Mouse (Mus musculus) heart, embryonic 13.5 days (tissue): ENCODE measurements around the gene Tas2r143. TPM values are rescaled to one million over a fixed set of nuclear protein-coding genes. Genes with fewer than 3 reads are reported as not detected.

Experiments used
- ATAC-seq: fragments of 200-750 bp; cut with Nextera tagmentation; 2 replicates; pipeline ENCODE4 v1.8.0; 2017; ENCODE audit warnings: moderate TSS enrichment; ENCODE audit not compliant: insufficient number of reproducible peaks, low FRiP score, low TSS enrichment; ENCODE audit errors: extremely low read depth
- H3K27ac ChIP-seq: fragments of 300-500 bp; sonication (generic); replicated peaks from 2 replicates; pipeline ENCODE4 v1.5.1; 2015; ENCODE audit warnings: moderate library complexity, mild to moderate bottlenecking, inconsistent platforms
- H3K27me3 ChIP-seq: fragments of 300-500 bp; sonication (generic); replicated peaks from 2 replicates; pipeline ENCODE4 v1.6.1; 2015; ENCODE audit warnings: mild to moderate bottlenecking, inconsistent platforms
- H3K36me3 ChIP-seq: fragments of 300-500 bp; sonication (generic); 2 replicates; pipeline ENCODE4 v1.6.1; 2015; ENCODE audit warnings: mild to moderate bottlenecking, inconsistent platforms
- H3K4me1 ChIP-seq: fragments of 300-500 bp; sonication (generic); 2 replicates; pipeline ENCODE4 v1.6.1; 2015; ENCODE audit warnings: inconsistent platforms
- H3K4me2 ChIP-seq: fragments of 300-500 bp; sonication (generic); 2 replicates; pipeline ENCODE4 v1.6.1; 2015; ENCODE audit warnings: inconsistent platforms, mild to moderate bottlenecking, moderate library complexity
- H3K4me3 ChIP-seq: fragments of 300-500 bp; sonication (generic); 2 replicates; pipeline ENCODE4 v1.5.1; 2015; ENCODE audit warnings: moderate library complexity, mild to moderate bottlenecking, inconsistent platforms
- H3K9ac ChIP-seq: fragments of 300-500 bp; sonication (generic); 2 replicates; pipeline ENCODE4 v1.6.1; 2015; ENCODE audit warnings: inconsistent platforms, mild to moderate bottlenecking, moderate library complexity
- H3K9me3 ChIP-seq: fragments of 300-500 bp; sonication (generic); 2 replicates; pipeline ENCODE4 v1.6.1; 2016; ENCODE audit warnings: inconsistent platforms
- WGBS: fragments of 180-500 bp; shearing (Covaris S2); methylation state at CpG from one replicate; pipeline ENCODE4 v1.1.7; 2015; ENCODE audit warnings: mixed read lengths; 5-methylcytosine and 5-hydroxymethylcytosine counted together
- polyA plus RNA-seq: library from polyadenylated mRNA; unstranded; fragments of >200 nt; fragmentation: Nextera tagmentation; extraction: Ambion mirVana; gene quantifications from 2 replicates; pipeline ENCODE4 v1.2.1, GENCODE M21; 2015

The Tas2r143 gene
- polyA plus RNA-seq, 1 experiment from 2014 or later, result not detected

DNA sequence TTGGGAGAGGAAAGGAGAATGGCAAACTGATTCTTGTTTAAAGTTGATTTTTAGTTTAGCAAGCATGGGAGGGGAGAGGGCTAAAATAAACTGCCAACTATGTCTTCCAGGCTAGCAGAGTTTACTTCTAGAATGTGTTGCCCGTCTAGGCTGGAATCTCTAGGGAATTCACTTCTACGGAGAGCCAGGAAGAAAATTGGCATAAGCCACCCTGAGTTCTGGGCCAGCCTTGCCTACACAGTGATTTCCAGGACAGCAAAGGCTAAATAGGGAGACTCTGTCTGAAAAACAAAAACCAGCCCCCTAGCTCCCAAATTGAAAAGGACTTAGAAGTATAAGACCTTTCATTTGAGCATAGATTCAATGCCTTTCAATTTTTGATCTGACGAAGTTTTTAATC lies 20.5 kb upstream of the Tas2r143 start:
- 46% methylated on average over 3 of the region's 3 CpGs for WGBS
- Histone ChIP-seq H3K27me3 (no peaks in the 10 kb centered on the region), H3K4me2 (no peak overlapping the region), H3K4me3 (no peak overlapping the region), H3K9ac (no peak overlapping the region), H3K27ac (no peak overlapping the region), H3K9me3 (no peaks in the 10 kb centered on the region), H3K4me1 (peaks cover 52% of the 10 kb centered on the region), H3K36me3 (no peaks in the 10 kb centered on the region)
- no peak for ATAC-seq

DNA sequence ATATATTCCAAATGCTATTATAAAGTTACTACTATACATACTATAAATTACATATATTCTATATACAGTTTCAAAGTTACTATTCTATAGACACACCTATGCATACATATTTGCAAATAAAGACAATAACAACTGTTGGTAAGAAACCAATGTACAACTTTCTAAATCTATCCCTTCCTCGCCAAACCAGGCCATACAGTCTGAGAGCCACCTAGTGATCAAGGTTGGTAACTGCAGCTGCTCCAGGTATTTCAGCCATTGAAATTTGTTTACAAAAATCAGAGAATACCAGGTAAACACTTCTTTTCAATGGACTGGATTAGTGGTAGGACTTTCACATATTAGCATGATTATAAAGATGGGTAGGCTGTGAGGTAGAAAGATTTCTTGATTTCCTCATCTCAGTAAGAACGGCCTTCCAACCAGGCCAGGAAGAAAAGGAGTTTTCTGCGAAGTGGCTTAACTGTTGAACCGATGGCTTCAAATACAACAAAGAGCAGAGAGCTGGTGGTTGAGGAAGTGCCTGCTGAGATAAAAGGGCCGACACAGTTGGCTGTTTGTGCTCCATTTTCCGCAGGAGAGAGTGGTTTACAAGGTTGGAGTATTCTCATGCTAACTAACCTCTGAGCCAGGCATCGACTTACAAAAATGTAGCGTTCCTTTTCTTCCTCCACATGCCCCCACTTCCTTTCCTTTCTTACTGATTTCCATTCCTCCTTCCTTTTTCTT lies 19.5 kb upstream of the Tas2r143 start:
- Histone ChIP-seq H3K4me3 (no peak overlapping the region), H3K4me2 (no peak overlapping the region), H3K9ac (peak overlapping the region; percentile 20; the same call in 1 of the 2 replicates), H3K4me1 (peaks cover 42% of the 10 kb centered on the region), H3K9me3 (no peaks in the 10 kb centered on the region), H3K36me3 (no peaks in the 10 kb centered on the region), H3K27me3 (no peaks in the 10 kb centered on the region), H3K27ac (peak overlapping the region; percentile 81; the same call in 1 of the 2 replicates)
- ATAC-seq, result no peak
- WGBS, result 18% methylated on average over 8 of the region's 8 CpGs

DNA sequence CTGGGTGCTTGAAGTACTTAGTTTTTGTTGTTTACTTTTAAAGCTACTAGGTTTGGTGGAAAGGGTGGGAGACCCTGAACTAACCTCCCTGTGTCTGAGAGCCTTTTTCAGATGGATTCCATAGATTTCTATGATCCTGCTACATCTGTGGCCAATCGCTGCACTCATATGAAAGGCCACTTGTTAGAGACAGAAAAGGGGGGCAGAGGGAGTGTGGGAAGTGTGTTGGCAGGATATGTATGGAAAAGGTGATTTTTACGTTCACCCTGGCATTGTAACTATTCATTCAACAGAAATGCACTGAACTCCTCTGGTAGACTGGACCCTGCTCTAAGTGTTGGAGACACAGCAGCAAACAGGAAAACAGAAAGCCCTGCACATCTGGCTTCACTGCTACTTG lies 18.8 kb upstream of the Tas2r143 start:
- H3K9ac ChIP-seq, result no peak overlapping the region
- H3K9me3 ChIP-seq, result no peaks in the 10 kb centered on the region
- no peak overlapping the region for H3K4me3 ChIP-seq
- peak overlapping the region; percentile 81; the same call in 1 of the 2 replicates for H3K27ac ChIP-seq
- H3K27me3 ChIP-seq, result no peaks in the 10 kb centered on the region
- no peaks in the 10 kb centered on the region for H3K36me3 ChIP-seq
- no peak overlapping the region for H3K4me2 ChIP-seq
- H3K4me1 ChIP-seq, result peaks cover 35% of the 10 kb centered on the region
- 63% methylated on average over 2 of the region's 2 CpGs for WGBS
- no peak for ATAC-seq

DNA sequence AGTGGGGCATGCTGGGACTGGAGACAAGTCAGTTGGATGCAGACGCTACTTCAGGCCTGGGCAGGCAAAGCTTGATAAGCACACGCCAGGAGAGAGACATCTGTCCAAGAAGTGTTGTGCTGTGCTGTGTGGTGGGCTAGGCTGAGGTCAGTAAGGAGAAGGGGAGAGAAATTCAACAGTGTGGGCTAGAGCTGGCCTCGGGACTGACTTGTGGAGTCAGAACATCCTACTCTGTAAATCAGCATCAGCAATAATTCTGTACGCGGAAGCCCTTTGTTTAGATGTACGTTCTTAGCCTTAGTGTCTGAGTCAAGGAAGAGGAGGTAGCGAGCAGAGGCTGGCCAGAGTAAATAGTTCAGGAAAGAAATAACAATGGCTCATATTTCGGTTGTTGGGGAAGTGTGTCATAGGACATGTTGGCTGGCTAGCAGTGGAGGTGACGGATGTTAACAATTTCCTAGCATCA lies 18.1 kb upstream of the Tas2r143 start:
- no peak for ATAC-seq
- Histone ChIP-seq H3K36me3 (no peaks in the 10 kb centered on the region), H3K9me3 (no peaks in the 10 kb centered on the region), H3K4me1 (peaks cover 28% of the 10 kb centered on the region), H3K4me2 (0 out of 2 replicates have a peak overlapping the region, but pooled peaks have one; percentile 9), H3K27ac (peak overlapping the region; percentile 81), H3K4me3 (no peak overlapping the region), H3K9ac (peak overlapping the region; percentile 59; the same call in 1 of the 2 replicates), H3K27me3 (no peaks in the 10 kb centered on the region)
- 32% methylated on average over 9 of the region's 9 CpGs for WGBS

DNA sequence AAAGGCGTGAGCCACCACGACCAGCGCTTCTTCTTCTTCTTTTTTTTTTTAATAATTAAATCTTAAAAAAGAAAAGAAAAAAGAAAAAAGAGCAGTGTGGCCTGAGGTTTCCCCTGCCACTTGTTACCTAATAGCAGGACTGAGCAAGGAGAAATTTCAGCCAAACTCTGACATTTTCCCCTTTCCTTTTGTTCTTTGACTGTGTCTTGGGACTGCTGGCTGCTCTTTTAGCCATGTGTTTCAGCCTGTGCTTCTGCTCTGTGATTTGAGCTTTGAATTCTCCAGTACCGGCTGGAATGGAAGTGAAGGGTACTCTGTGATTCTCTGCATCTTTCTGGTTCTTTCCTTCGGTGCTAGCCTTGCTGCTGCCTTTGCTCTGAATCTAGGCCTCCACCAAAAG lies 16.7 kb upstream of the Tas2r143 start:
- 89% methylated on average over 5 of the region's 5 CpGs for WGBS

DNA sequence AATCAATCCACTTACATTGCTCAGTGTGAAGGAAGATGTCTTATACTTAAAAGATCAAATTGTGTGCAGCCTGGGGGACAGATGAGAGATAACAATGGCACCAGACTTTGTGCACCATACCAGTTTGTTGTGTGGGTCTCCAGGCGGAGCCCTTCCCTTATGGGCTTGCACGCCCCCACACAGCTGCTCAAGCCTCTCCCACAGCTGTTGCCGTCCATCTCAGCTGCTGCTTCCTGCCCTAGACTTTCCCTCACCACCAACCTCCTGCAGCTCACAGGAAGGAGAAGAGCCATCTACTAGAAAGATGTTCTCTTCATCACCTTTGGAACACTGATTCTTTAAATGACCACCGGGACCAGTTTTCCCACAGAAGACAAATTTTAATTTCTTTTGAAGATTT lies 14.4 kb upstream of the Tas2r143 start:
- H3K9me3 ChIP-seq, result no peaks in the 10 kb centered on the region
- H3K4me1 ChIP-seq, result peaks cover 34% of the 10 kb centered on the region
- no peaks in the 10 kb centered on the region for H3K36me3 ChIP-seq
- H3K27ac ChIP-seq, result no peak overlapping the region
- H3K27me3 ChIP-seq, result no peaks in the 10 kb centered on the region
- 78% methylated on average over 4 of the region's 4 CpGs for WGBS
- no peak overlapping the region for H3K4me2 ChIP-seq
- no peak for ATAC-seq
- H3K4me3 ChIP-seq, result no peak overlapping the region
- no peak overlapping the region for H3K9ac ChIP-seq

More for the DNA sequence above, 16.7 kb upstream of the Tas2r143 start:
- Histone ChIP-seq H3K9ac (no peak overlapping the region), H3K36me3 (no peaks in the 10 kb centered on the region), H3K4me3 (no peak overlapping the region), H3K4me2 (no peak overlapping the region), H3K27me3 (no peaks in the 10 kb centered on the region), H3K9me3 (no peaks in the 10 kb centered on the region), H3K4me1 (peaks cover 32% of the 10 kb centered on the region), H3K27ac (no peak overlapping the region)
- no peak for ATAC-seq

DNA sequence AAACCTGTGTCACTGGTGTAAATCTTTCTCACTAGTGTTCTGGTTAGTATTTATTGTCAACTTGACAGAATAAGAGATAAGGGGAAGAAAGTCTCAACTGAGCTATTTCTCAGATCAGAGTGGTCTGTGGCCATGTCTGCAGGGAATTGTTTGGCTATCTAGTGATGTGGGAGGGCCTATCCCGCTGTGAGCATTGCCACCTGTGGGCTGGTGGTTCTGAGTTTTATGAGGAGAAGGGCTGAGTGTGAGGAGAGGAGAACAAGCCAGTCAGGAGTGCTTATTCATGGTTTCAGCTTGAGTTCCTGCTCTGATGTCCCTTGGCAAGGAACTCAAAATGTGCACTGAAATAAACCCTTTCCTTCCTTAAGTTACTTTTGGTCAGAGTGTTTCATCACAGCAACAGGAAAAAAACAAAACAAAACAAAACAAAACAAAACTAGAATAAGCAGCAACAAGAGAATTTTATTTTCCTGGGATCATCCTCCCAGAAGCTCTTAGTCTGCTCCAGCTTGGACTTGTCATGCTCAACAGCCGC lies 8.2 kb upstream of the Tas2r143 start:
- Histone ChIP-seq H3K36me3 (no peaks in the 10 kb centered on the region), H3K27ac (peak overlapping the region; percentile 56), H3K4me3 (no peak overlapping the region), H3K27me3 (no peaks in the 10 kb centered on the region), H3K4me2 (0 out of 2 replicates have a peak overlapping the region, but pooled peaks have one; percentile 1), H3K9ac (no peak overlapping the region), H3K4me1 (peaks cover 26% of the 10 kb centered on the region), H3K9me3 (no peaks in the 10 kb centered on the region)
- WGBS, result 27% methylated on average over 2 of the region's 2 CpGs
- ATAC-seq, result peak; percentile 19; the same call in 1 of the 2 replicates

DNA sequence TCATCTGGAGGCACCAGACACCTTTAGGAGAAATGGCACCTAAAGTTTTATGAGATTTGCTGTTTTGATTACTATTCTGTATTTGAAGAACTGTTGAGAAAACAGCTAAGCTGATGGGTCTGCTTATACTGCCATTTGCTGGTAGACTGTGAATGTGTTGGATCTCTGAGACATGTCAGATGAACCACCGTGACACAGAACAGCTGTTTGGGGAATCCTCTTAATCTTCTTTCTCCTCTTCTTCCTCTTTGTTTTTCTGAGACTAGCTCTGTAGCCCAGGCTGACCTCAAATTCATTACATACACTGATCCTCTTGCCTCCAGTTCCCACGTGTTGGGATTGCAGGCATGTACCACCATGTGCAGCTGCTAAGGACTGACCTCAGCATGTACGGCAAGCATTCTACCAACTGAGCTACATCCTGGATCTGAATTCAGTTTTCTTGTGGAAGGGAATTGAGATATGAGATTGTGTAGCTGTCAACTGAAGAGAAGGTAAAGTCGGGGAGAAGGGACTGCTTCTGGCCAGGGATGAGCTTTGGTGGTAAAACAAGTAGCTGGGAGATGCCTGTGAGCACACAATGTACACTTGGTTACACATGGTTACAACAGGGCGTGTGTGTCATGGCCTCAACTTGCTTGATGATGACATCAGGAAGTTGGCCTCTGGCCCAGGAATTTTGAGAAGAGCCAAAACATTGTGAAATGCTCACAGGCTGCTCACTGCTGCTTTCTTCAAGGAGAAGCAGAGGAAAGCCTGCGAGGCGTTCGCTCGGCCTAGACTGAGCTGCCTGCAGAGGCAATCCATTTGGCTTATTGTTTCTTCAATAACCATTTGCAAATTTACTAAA lies 3.9 kb upstream of the Tas2r143 start:
- 46% methylated on average over 9 of the region's 9 CpGs for WGBS
- Histone ChIP-seq H3K4me1 (peaks cover 23% of the 10 kb centered on the region), H3K27ac (peak overlapping the region; percentile 64), H3K4me2 (no peak overlapping the region), H3K4me3 (no peak overlapping the region), H3K9me3 (no peaks in the 10 kb centered on the region), H3K9ac (no peak overlapping the region), H3K36me3 (no peaks in the 10 kb centered on the region), H3K27me3 (no peaks in the 10 kb centered on the region)
- no peak for ATAC-seq

DNA sequence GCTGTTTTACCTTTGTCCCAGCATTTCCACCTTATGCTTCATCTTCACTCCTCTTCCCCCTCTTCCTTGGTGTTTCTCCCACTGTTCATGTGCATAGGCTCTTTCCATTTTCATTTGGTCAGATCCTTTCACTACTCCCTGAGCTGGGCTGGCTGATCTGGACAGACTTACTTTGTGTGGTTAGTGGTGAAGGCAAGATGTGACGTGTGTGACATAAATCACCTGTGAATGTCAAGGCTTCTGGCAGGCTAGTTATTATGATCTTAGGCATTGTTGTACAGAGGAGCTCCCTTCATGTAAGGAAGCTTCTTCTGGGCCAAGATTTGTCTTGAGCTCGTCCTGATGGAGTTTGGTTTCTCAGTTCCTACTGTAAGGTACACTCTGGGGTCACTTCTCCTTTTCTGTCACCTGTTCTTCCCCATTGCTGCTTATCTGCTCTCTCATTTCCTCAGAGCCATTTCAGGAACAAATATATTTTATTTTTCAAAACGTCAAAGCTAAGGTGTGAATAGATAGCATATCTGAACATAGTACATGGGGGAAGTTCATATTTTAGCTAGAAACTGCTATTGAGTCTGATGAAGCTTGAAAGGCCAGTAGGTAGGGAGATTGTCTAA lies 2.9 kb upstream of the Tas2r143 start:
- ATAC-seq, result no peak
- no peaks in the 10 kb centered on the region for H3K9me3 ChIP-seq
- H3K27ac ChIP-seq, result peak overlapping the region; percentile 55
- no peaks in the 10 kb centered on the region for H3K27me3 ChIP-seq
- H3K9ac ChIP-seq, result no peak overlapping the region
- 48% methylated on average over 3 of the region's 3 CpGs for WGBS
- H3K4me3 ChIP-seq, result no peak overlapping the region
- H3K36me3 ChIP-seq, result no peaks in the 10 kb centered on the region
- H3K4me2 ChIP-seq, result no peak overlapping the region
- peaks cover 14% of the 10 kb centered on the region for H3K4me1 ChIP-seq

DNA sequence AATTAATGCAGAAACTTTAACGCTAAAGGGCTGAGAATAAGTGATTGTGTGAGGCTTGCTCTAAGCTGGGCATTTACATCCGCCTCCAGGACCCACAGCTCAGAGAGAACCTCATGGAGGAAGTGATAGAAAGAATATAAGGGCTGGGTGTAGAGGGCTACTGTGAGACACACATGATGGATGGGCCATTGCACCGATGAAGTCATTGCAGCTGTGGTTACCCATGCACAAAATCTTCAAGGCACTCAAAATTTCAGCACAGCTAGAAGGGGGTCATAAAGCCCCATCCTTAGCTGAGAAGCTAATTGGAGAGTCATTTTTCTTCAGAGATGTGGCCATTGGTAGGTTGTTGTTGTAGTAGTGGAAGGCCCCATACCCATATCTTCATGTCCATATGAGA lies 1.8 kb upstream of the Tas2r143 start:
- no peak overlapping the region for H3K4me3 ChIP-seq
- H3K27me3 ChIP-seq, result no peaks in the 10 kb centered on the region
- no peak for ATAC-seq

DNA sequence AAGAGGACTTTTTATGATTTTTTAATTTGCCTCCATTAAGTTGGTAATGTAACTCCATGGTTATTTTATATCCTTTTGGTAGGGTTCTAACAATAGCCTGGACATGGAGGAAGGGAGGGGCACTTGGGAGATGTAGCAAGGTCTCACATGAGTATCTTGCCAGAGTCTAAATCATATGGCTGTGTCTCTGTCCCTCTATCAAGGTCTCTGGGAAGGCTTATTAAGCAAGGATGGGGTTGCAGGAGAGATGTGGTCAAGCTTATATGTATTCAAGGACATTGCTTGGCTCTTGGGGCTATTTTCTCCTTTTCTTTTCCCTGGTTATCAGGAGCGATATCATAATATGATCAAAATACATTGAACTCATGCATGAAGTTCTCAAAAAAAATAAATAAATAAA lies 1.0 kb upstream of the Tas2r143 start:
- Histone ChIP-seq H3K4me2 (no peak overlapping the region), H3K27me3 (no peaks in the 10 kb centered on the region), H3K36me3 (no peaks in the 10 kb centered on the region), H3K4me3 (no peak overlapping the region), H3K9ac (no peak overlapping the region), H3K9me3 (no peaks in the 10 kb centered on the region), H3K27ac (no peak overlapping the region), H3K4me1 (peaks cover 12% of the 10 kb centered on the region)
- WGBS, result 83% methylated on average over 1 of the region's 1 CpGs
- ATAC-seq, result no peak

More for the DNA sequence above, 1.8 kb upstream of the Tas2r143 start:
- Histone ChIP-seq H3K36me3 (no peaks in the 10 kb centered on the region), H3K4me1 (peaks cover 12% of the 10 kb centered on the region), H3K9ac (no peak overlapping the region), H3K27ac (no peak overlapping the region), H3K9me3 (no peaks in the 10 kb centered on the region), H3K4me2 (no peak overlapping the region)
- 86% methylated on average over 3 of the region's 3 CpGs for WGBS
